Mouse (Mus musculus) CH12F3 (cell line): ENCODE data around the gene Phactr2.

Source experiments
- in situ Hi-C: fragments of 300-500 bp; cut with MboI; formaldehyde crosslinking; loops from 2 replicates; pipeline ENCODE4 v1.14.3; 2020; ENCODE audit warnings: low sequenced_read_pairs

Gene Phactr2

DNA sequence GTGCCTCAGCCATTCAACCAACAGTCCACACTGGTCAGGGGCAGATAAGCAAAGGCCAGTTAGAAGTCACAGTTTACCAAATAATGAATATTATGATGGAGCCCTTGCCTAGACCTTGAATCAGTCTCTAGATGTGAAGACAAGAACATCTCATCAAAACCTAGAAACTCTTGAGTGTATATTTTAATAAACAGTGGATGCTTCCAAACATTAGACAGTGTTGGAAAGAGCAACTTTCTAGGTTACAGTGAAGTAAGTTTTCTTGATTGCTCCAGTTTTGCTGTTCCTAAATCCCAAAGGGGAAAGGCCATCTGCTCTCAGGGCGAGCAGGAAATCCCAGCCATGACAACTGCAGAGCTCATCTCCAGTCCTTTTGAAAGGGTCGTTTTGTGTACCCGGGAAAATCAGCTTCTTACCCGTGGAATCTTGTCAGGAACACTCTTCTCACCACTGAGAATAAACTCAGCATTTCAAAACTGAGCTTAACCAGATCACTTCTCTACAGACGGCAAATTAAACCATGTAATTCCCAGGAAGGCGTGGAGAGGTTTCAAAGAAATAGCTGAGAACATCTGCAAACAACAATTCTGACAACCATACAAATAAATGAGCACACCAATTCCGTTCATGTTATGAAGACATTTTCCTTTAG is 296.1 kb downstream of the Phactr2 start, which contains the start of gene Zc2hc1b:
Gene Zc2hc1b (minus strand): TSS at position 51 of the 652 bp plus-strand sequence.
- in situ Hi-C loops, result no loop called here

DNA sequence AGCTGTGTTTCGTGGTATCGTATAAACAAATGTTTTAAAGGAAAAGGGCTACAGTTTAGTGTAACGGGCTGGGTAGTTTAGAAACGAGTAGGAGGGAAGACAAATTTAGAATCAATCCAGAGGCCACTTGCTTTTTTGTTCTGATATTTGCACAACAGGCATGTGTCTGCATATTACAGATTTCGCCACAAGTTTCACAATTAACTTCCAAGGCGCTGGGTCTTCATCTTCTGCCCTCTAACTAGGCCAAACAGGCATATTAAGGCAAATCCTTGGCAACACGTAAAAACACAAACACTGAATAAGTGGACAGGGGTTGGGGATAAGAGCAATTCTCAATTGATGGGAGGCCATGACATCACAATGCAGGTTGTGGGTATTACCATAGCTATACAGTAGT is 298.3 kb downstream of the Phactr2 start:
- in situ Hi-C loops, result no loop called here

DNA sequence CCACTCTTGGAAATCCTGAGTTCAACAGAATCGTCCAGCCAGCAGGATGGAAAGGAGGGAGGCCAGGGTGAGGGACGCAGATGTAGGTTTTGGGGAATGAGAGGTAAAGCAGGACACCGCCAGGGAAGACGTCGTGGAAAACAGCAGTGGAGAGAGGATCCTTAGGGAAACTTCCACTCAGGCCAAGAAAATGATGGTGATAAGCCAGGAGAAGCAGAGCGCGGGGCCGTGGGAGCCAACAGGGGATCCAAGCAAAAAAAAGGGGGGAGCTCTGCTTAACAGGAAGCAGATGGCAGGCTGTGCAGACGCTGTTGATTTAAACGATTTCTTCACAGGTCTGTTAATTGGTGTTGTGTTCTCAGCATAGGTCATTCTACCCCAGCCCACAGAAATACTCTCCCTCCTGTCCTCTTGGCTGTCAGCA is 301.4 kb downstream of the Phactr2 start:
- in situ Hi-C loops, result no loop called here

DNA sequence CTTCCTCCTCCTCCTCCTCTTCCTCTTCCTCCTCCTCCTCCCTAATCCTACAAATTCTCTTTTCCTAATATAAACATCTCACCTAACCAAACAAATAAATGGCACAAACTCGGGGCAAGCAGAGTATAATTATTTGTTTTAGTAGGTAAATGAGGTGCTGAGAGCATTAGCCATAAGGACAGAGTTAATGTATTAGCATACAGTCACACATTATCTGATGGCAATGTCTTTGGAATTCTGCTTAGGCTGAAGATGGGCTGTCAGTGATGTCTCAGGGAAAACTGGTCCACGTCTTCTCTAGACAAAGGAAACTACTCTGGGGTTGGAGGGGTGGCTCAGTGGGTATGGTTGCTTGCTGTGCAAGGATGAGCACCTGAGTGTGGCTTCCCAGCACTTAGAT is 302.8 kb downstream of the Phactr2 start:
- in situ Hi-C loops, result no loop called here

DNA sequence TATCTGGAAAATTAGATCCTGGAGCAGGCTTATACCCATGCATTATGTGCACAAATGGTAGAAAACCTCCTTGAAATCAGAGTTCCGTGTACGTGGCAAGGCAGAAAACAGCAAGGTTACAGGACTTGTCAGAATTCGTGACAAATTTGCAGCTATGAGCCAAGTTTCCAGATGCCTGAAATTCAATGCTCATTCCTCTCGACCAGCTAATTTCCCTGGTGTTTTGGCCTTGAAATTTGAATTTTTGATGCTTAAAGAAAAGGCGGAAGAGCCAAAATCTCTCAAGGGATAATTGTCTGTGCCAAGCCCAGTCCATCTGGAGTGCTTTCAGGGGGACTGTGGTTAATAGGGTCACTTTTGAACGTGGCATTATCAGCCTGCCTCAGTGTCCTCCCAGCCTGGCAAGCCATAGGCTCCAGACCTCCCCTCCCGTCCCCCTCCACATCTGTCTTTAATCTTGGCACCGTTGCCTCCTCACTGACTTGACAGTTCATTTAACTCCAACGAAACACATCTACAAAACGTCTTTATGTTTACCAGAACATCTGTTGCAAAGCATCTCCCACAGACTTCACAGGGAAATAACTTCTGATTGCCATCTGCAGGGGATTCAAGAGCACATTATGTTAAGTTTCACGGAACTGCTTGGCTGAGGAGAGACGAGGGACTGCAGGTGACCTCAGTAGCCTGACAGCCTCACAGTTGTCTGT is 303.3 kb downstream of the Phactr2 start:
- in situ Hi-C loops, result no loop called here

DNA sequence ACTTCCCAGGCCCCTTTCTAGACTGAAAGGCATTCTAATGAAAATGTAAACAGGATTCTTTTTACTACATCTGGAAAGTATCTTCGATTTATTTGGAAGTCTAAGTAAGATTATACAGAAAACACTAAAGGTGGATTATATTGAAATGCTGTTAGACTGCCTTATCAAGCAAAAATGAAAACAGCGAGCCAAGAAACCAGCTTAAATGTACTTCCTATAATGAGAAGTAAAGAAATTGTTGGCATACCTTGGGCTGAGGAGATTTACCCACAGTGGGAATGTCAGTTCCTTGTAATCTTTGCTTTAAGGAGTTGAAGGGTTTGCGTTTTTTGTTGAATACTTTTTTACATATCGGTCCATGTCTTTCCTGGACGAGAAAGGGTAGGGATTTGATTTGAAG is 305.8 kb downstream of the Phactr2 start:
- in situ Hi-C loops, result no loop called here

DNA sequence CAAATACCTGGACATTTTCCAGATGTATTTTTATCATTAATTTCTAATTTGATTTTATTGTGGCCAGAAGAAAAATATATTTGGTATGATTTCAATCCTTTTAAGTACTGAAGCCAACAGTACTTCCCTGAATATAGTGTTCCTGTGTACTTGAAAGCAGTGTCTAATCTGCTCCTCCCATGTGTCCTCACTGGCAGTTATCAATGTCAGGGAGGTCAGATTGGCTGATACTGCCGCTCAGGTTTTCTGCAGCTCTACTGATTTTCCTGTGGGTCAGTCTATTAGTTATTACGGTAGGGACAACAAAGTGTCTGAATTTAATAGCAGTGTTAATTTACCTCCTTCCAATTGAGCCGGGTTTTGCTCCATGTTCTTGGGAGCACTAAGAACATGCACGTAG is 312.2 kb downstream of the Phactr2 start:
- in situ Hi-C loops, result no loop called here

DNA sequence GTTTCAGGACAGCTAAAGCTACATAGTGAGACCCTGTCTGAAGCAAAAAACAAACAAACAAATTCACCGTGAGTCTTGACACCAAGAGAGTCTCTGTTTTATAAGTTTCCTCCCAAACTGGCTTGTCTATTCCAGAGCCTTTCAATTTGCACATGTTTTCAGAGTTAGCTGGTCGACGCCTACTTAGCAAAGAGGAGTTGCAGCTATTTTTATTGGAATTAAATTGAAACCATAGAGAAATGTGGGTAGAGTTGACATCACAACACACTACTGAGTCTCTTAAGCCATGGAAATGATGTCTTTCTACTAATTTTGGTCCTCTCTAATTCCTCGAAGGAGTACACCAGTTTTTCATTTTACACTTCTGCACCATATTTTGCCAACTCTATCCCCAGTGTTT is 313.3 kb downstream of the Phactr2 start:
- in situ Hi-C loops, result no loop called here
